Mouse (Mus musculus) liver, adult 2 months (tissue): Measurements from ENCODE around the gene Prdm9.

ENCODE experiments used
- CTCF ChIP-seq: fragments of 200-500 bp; IDR thresholded peaks from 2 replicates; pipeline ENCODE4 v1.5.1; 2011; ENCODE audit warnings: low read depth, low read length, control low read depth
- POLR2A ChIP-seq: fragments of 200-500 bp; IDR thresholded peaks from 2 replicates; pipeline ENCODE4 v1.6.1; 2011; ENCODE audit warnings: low read length, control low read depth; ENCODE audit not compliant: insufficient read depth; ENCODE audit errors: extremely low read depth

- no peak for TF ChIP-seq CTCF
- TF ChIP-seq POLR2A = no peak
Observed at GRCm38 (mm10) chr17:15546440-15546839, 17.7 kb downstream of the Prdm9 start.
